Mouse (Mus musculus): ENCODE results near the gene Fgfr2.

The Fgfr2 gene

GRCm38 (mm10) chr7:133039556-133040255, 83.4 kb downstream of the Fgfr2 start:
- DNase-seq: no peak

GRCm38 (mm10) chr7:133037618-133038017, 85.5 kb downstream of the Fgfr2 start:
- no peak for DNase-seq

- DNase-seq: no peak
Observed at GRCm38 (mm10) chr7:133037217-133037616, 85.9 kb downstream of the Fgfr2 start.

GRCm38 (mm10) chr7:133035901-133036300, 87.2 kb downstream of the Fgfr2 start:
- no peak for DNase-seq

GRCm38 (mm10) chr7:133032589-133033203, 90.5 kb downstream of the Fgfr2 start:
- peak; percentile 55 for DNase-seq

- DNase-seq: no peak
Observed at GRCm38 (mm10) chr7:133029496-133030047, 93.6 kb downstream of the Fgfr2 start.

GRCm38 (mm10) chr7:133029004-133029403, 94.1 kb downstream of the Fgfr2 start:
- no peak for DNase-seq

- DNase-seq: no peak
Observed at GRCm38 (mm10) chr7:133027930-133028329, 95.2 kb downstream of the Fgfr2 start.

GRCm38 (mm10) chr7:133024694-133025093, 98.5 kb downstream of the Fgfr2 start:
- DNase-seq: no peak

GRCm38 (mm10) chr7:133019481-133020020, 103.6 kb downstream of the Fgfr2 start:
- no peak for DNase-seq

GRCm38 (mm10) chr7:133018961-133019360, 104.2 kb downstream of the Fgfr2 start:
- DNase-seq: no peak

- DNase-seq: no peak
Observed at GRCm38 (mm10) chr7:133015416-133016070, 107.6 kb downstream of the Fgfr2 start.

- DNase-seq: no peak
Observed at GRCm38 (mm10) chr7:133014631-133015030, 108.5 kb downstream of the Fgfr2 start.

- DNase-seq: no peak
Observed at GRCm38 (mm10) chr7:133013923-133014322, 109.2 kb downstream of the Fgfr2 start.

GRCm38 (mm10) chr7:133012637-133013366, 110.3 kb downstream of the Fgfr2 start:
- DNase-seq: no peak

- DNase-seq: no peak
Observed at GRCm38 (mm10) chr7:133011611-133012010, 111.5 kb downstream of the Fgfr2 start.

GRCm38 (mm10) chr7:133011191-133011590, 112.0 kb downstream of the Fgfr2 start:
- DNase-seq: peak; percentile 44

- no peak for DNase-seq
Observed at GRCm38 (mm10) chr7:133010477-133010876, 112.7 kb downstream of the Fgfr2 start.

GRCm38 (mm10) chr7:133009676-133010075, 113.5 kb downstream of the Fgfr2 start:
- DNase-seq: peak; percentile 57

GRCm38 (mm10) chr7:133008663-133009062, 114.5 kb downstream of the Fgfr2 start:
- DNase-seq: no peak

GRCm38 (mm10) chr7:133007343-133007742, 115.8 kb downstream of the Fgfr2 start:
- DNase-seq: no peak

- no peak for DNase-seq
Observed at GRCm38 (mm10) chr7:133005772-133006171, 117.4 kb downstream of the Fgfr2 start.

- peak; percentile 62 for DNase-seq
Observed at GRCm38 (mm10) chr7:133003421-133003820, 119.7 kb downstream of the Fgfr2 start.

Data from kidney, adult 11 months (tissue).